Mouse (Mus musculus) megakaryocyte, embryonic 14.5 days (primary cell): Measurements from ENCODE around the gene Vdac1. TPM values are rescaled to one million over a fixed set of nuclear protein-coding genes. Genes with fewer than 3 reads are reported as not detected.

Experiments
- H3K27me3 ChIP-seq: replicated peaks from 2 replicates; pipeline ENCODE3; 2012; ENCODE audit warnings: inconsistent platforms
- H3K36me3 ChIP-seq: replicated peaks from 2 replicates; pipeline ENCODE3; 2012; ENCODE audit warnings: low read length, inconsistent platforms, mixed read lengths
- H3K4me1 ChIP-seq: 2 replicates; pipeline ENCODE4 v1.6.1; 2012; ENCODE audit warnings: inconsistent platforms
- H3K4me3 ChIP-seq: replicated peaks from 2 replicates; pipeline ENCODE3; 2012; ENCODE audit warnings: moderate library complexity, mild to moderate bottlenecking, inconsistent platforms
- H3K9me3 ChIP-seq: 2 replicates; pipeline ENCODE4 v1.6.1; 2012; ENCODE audit warnings: inconsistent platforms
- FLI1 ChIP-seq: IDR thresholded peaks from 2 replicates; pipeline ENCODE4 v1.6.1; 2012; ENCODE audit warnings: low read length, inconsistent platforms, mixed read lengths
- GATA1 ChIP-seq: IDR thresholded peaks from 3 replicates; pipeline ENCODE4 v1.6.1; 2012; ENCODE audit warnings: mixed read lengths, low read length, inconsistent platforms, borderline replicate concordance
- polyA plus RNA-seq: library from polyadenylated mRNA; stranded (reverse); fragments of >175 nt; gene quantifications from 2 replicates; pipeline ENCODE4 v1.2.3, GENCODE M21; 2012; ENCODE audit warnings: low replicate concordance; ENCODE audit not compliant: insufficient read depth

Vdac1 gene
- polyA plus RNA-seq, 1 experiment: 27.3 TPM

DNA sequence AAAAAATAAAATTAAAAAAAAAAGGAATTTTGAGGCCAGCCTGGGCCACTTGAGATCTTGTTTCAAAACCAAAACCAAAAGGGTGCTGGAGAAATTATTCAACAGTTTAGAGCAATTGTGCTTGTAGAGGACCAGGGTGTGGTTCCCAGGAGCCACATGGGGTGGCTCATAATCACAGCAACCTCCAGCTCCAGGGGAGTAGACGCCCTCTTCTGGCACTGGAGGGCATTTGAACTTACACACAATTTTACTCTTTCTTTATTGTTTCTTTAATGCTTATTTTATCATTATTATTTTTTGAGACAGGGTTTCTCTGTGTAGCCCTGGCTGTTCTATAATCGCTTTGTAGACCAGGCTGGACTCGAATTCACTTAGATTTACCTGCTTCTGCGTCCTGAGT is 34.7 kb downstream of the Vdac1 start:
- Histone ChIP-seq H3K9me3 (peaks cover 4% of the 10 kb centered on the region), H3K27me3 (no peaks in the 10 kb centered on the region), H3K4me3 (no peak overlapping the region), H3K36me3 (peaks cover 12% of the 10 kb centered on the region), H3K4me1 (peaks cover 36% of the 10 kb centered on the region)
- TF ChIP-seq FLI1: no peak
- TF ChIP-seq GATA1: no peak

DNA sequence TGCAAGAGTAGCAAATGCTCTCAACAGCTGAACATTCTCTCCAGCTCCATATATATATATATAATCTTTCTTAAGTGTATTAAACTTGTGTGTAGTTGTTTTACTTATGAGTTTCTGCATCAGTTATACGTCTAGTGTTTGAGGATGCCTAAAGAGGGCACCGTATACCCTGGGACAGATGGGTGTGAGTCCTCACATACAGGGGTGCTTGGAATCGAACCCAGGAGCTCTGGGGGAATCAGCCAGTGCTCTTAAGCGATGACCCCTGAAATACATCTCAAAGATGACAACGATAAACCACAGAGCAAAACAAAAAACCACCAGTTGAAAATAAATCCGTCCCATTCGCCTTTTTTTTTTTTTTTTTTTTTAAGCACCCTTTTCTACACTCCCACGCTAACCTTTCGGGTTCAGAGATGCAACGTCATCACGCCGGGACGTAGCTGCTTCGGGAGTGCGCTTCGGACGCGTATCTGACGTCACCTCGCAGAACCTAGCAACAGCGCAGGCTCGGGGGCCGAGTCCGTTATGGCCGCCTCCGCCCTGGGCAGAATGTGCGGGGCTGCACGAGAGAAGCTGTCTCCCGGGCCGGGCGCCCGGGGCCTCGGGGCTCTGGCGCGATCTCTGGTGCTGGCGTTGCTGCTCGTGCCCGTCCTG is 35.4 kb downstream of the Vdac1 start, which contains the start of gene 9530068E07Rik:
Gene 9530068E07Rik (plus strand): TSS at position 489 of the 657 bp plus-strand sequence.
- Histone ChIP-seq H3K4me1 (peaks cover 41% of the 10 kb centered on the region), H3K36me3 (peaks cover 11% of the 10 kb centered on the region), H3K27me3 (no peaks in the 10 kb centered on the region), H3K9me3 (peaks cover 4% of the 10 kb centered on the region), H3K4me3 (peak within 1 kb of the TSS; percentile 97)
- TF ChIP-seq GATA1 (no peak), FLI1 (no peak)

DNA sequence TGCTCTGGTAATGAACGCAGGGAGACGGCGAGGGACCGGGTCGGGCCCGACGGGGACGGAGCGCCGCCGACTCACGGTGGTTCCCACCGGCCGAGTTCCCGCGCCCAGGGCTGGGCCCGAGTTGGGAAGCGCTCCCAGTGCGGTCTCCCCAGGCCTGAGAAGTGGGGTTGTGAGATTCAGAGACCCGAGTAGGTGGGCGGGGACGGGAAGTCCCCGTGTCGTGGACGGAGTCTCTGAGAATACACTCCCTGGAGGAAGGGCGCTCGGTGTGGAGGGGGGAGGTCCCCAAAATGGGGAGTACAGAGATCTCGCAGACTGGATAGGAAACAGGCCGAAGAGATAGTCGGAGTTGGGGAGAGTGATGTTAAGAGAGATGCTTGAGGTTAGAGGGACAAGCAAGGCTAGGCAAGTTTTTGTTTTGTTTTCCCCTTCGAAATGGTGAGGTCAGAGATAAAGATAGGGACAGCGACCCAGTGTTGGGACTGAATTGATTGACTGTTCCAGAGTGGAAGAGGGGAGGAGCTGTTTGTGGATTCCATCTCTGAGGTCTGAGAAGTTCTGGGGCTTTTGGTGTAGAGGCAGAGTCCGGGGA is 36.0 kb downstream of the Vdac1 start:
- no peak for TF ChIP-seq GATA1
- TF ChIP-seq FLI1: no peak
- H3K27me3 ChIP-seq: no peaks in the 10 kb centered on the region
- H3K4me3 ChIP-seq: peak overlapping the region; percentile 97
- peaks cover 41% of the 10 kb centered on the region for H3K4me1 ChIP-seq
- H3K36me3 ChIP-seq: peaks cover 7% of the 10 kb centered on the region
- peaks cover 4% of the 10 kb centered on the region for H3K9me3 ChIP-seq

- Histone ChIP-seq H3K4me1 (peaks cover 39% of the 10 kb centered on the region), H3K9me3 (no peaks in the 10 kb centered on the region), H3K27me3 (no peaks in the 10 kb centered on the region), H3K36me3 (peaks cover 7% of the 10 kb centered on the region), H3K4me3 (peak overlapping the region; percentile 97)
- TF ChIP-seq GATA1: no peak
- TF ChIP-seq FLI1: no peak
Measured at GRCm38 (mm10) chr11:52397385-52397987, 36.8 kb downstream of the Vdac1 start.

- Histone ChIP-seq H3K27me3 (no peaks in the 10 kb centered on the region), H3K9me3 (no peaks in the 10 kb centered on the region), H3K4me1 (peaks cover 39% of the 10 kb centered on the region), H3K36me3 (peaks cover 44% of the 10 kb centered on the region), H3K4me3 (no peak overlapping the region)
- no peak for TF ChIP-seq GATA1
- TF ChIP-seq FLI1: no peak
Measured at GRCm38 (mm10) chr11:52401476-52401875, 40.8 kb downstream of the Vdac1 start.

DNA sequence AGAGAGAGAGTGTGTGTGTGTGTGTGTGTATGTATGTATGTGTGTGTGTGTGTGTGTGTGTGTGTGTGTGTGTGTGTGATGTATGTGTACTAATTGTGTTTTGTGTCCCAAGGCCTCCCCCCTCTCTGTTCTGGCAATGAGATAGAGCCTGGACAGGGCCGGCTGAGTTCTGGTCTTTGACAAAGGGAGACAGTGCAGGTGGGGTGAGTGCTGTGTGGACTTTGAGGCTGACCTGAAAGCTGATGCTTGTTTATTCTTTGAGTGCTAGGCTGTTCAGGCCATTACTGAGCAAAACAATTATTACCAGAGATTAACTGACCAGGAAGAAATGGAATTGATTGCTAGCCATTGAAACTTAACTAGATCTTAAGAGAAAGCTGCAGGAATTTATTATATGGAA is 41.9 kb downstream of the Vdac1 start:
- Histone ChIP-seq H3K4me3 (no peak overlapping the region), H3K27me3 (no peaks in the 10 kb centered on the region), H3K36me3 (peaks cover 55% of the 10 kb centered on the region), H3K9me3 (no peaks in the 10 kb centered on the region), H3K4me1 (peaks cover 33% of the 10 kb centered on the region)
- TF ChIP-seq FLI1: no peak
- TF ChIP-seq GATA1: no peak

- no peaks in the 10 kb centered on the region for H3K9me3 ChIP-seq
- H3K27me3 ChIP-seq: no peaks in the 10 kb centered on the region
- H3K4me1 ChIP-seq: peaks cover 20% of the 10 kb centered on the region
- TF ChIP-seq GATA1: no peak
- TF ChIP-seq FLI1: no peak
- peaks cover 71% of the 10 kb centered on the region for H3K36me3 ChIP-seq
- no peak overlapping the region for H3K4me3 ChIP-seq
Measured at GRCm38 (mm10) chr11:52404209-52404608, 43.5 kb downstream of the Vdac1 start.

DNA sequence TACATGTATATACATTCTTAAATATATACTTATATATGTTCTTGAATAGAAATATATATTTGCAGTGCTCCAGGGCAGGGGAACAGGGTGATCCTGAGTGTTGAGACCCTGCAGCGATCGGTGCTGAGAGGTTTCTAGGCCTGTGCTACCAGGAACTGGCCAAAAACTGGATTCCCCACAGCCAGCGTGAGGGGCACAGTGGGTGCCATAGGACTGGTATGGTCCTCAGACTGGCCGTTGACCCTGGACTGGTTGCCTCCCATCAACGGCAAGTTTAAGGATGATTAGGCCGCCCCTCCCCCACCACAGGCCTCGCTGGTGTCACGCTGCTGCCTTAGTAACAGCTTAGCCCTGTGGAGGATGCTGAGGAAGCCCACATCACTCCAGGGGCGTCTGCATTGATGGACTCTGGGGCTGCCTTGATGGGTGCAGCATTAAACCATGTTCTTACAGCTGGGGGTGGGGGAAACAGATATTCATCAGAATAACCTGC is 44.6 kb downstream of the Vdac1 start:
- Histone ChIP-seq H3K27me3 (no peaks in the 10 kb centered on the region), H3K4me3 (no peak overlapping the region), H3K36me3 (peaks cover 72% of the 10 kb centered on the region), H3K9me3 (no peaks in the 10 kb centered on the region), H3K4me1 (peaks cover 15% of the 10 kb centered on the region)
- TF ChIP-seq GATA1: no peak
- TF ChIP-seq FLI1: no peak

GRCm38 (mm10) chr11:52409316-52409715 is 48.7 kb downstream of the Vdac1 start:
- TF ChIP-seq GATA1: no peak
- no peak for TF ChIP-seq FLI1
- Histone ChIP-seq H3K36me3 (peaks cover 57% of the 10 kb centered on the region), H3K4me1 (peaks cover 3% of the 10 kb centered on the region), H3K4me3 (no peak overlapping the region), H3K9me3 (peaks cover 16% of the 10 kb centered on the region), H3K27me3 (peaks cover 2% of the 10 kb centered on the region)

- Histone ChIP-seq H3K9me3 (peaks cover 3% of the 10 kb centered on the region; the same call in 1 of the 2 replicates), H3K27me3 (peaks cover 29% of the 10 kb centered on the region), H3K4me3 (no peak overlapping the region), H3K4me1 (peaks cover 8% of the 10 kb centered on the region; the same call in 1 of the 2 replicates), H3K36me3 (no peaks in the 10 kb centered on the region)
- TF ChIP-seq FLI1: no peak
- no peak for TF ChIP-seq GATA1
Measured at GRCm38 (mm10) chr11:52418358-52418757, 57.7 kb downstream of the Vdac1 start.
